Mouse (Mus musculus) lung, adult 2 months (tissue): ENCODE results near the gene Zfp609.

Experiments used
- CTCF ChIP-seq: fragments of 200-500 bp; IDR thresholded peaks from 2 replicates; pipeline ENCODE4 v1.5.1; 2011; ENCODE audit warnings: mild to moderate bottlenecking, low read length, control low read depth; ENCODE audit not compliant: insufficient read depth
- POLR2A ChIP-seq: fragments of 200-500 bp; IDR thresholded peaks from 2 replicates; pipeline ENCODE4 v1.6.1; 2011; ENCODE audit warnings: low read depth, mild to moderate bottlenecking, control low read depth, low read length, borderline replicate concordance; ENCODE audit errors: extremely low read depth

DNA sequence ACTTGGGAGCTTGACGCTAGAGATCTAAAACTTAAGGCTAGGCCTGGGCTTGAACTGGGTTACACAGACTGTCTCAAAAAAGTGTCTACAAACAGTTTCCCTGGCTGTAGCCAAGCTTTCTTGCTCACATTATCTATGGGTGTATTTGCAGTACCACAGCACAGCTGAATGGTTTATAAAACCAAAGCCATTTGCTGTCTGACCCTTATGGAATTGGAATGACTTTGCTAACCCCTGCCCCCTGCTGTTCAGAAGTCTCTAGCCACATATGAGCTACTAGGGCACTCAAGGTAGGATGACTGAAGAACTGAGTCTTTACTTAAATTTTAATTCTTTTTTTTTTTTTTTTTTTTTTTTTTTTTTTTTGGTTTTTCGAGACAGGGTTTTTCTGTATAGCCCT, 2.0 kb upstream of the Zfp609 start:
- TF ChIP-seq CTCF (peak; percentile 25; the same call in 1 of the 2 replicates), POLR2A (no peak)
